Mouse (Mus musculus) lung, postnatal 14 days (tissue): Measurements from ENCODE around the gene Gm14597.
"Not testable (repeated sequence)": the region's sequence is repeated elsewhere in the genome, so short reads cannot be mapped to it uniquely, and the experiment has no call there.

ENCODE experiments used
- DNase-seq: peaks from one replicate; pipeline ENCODE4 v3.0.0; 2021

The Gm14597 gene

DNA sequence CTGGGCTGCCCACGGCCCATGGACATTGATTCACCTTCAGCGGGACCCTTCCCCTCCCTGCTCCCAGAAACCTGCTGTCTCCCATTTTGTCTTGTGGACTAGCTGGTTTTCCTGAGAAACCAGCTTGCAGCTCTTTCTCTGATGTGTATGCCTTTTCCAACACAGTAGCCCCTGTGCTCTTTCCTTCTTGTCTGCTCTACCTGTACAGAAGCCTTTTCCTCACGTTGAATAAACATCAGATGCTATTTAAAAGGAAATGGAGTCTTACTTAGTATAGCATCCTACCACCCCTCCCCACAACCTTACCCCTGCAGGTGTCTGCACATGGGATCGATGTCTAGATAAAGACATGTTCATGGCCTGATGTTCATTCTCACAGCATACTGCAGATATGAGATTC, at the start of gene Gm14597:
Gm14597 (minus strand) TSS at position 101 of the 400 bp plus-strand sequence.
- DNase-seq: not testable (repeated sequence)

DNA sequence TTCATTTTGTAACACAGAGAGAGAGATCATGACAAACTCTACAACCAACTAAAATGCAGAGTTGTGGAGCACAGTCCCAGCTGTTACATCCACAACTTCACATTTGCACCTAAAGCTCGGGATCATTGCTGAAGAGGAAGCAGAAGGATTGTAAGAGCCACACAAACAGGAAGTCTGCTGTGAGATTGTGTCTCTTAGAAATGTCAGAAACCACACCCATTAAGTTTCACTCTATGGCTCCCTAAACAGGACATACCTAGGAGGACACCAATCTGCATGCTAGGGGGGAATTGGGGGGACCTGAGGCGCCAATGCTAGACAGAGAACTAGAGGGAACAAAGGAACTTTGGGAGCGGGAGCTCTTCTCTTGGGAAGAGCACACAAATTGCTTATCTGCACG, 44.1 kb upstream of the Gm14597 start:
- not testable (repeated sequence) for DNase-seq

DNA sequence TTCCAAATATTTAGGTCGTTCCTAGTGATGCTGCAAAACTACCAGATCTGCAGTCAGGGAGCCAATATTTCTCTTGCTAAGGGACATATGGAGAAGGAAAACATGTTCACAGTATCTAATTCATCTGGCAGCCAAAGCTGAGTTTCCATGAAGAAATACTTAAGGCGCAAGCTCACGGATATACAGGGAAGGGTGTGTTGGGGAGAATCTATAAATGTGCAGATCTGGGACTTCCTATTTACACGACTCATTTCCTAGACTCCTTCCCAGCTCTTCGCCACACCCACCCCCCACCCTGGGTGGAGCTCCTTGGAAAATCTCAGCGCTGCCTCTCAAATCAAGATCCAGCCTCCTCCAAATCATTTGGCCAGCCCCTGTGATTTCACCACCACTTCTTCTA, 37.1 kb upstream of the Gm14597 start:
- peak; percentile 7 for DNase-seq

DNA sequence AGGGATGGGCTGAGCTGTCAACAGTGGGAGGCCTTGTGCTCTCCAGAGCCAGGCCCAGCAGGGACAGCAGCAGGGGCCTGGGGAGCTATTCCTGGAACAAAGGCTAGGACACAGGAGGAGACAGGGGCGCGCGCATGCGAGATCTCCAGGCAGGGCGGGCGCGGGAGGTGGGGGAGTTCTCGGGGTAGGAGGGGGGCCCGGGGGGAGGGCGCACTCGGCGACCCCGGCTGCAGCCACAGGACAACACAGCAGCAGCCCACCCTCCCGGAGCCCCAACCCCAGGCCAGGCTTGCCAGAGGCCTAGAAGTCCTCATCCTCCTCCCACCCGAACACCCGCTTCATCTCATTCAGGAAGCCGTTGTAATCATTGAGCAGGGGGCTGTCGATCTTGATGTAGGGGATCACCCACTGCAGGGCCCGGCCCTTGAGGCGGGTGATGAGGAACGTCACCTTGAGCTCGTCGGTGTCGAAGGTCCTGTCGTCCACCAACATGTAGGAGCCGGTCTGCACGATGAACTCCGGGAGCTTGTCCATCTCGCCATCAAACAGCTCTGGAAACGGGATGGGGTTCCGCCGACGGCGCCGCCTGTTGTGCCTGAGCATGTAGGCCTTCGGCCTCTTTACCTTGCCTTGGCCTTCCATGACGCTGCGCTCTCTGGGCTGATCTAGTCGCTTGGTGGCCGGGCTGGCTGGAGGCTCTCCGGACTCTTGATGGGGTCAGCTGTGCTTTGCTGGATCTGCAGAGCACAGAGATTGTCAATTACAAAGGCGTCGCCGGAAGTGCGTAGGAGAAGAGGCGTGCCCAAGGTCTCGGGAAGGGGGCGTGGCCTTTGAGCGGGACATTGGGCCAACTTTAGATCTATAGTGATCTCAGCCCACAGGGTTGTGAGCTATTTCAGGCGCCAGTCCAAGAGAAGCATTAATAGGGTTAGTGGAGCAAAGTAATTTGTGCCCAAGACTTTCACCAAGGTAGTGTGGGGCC, 34.5 kb upstream of the Gm14597 start, which contains the start of gene Rtl8a:
Rtl8a (minus strand) TSS at position 703 of the 982 bp plus-strand sequence.
- DNase-seq: peak; percentile 86

DNA sequence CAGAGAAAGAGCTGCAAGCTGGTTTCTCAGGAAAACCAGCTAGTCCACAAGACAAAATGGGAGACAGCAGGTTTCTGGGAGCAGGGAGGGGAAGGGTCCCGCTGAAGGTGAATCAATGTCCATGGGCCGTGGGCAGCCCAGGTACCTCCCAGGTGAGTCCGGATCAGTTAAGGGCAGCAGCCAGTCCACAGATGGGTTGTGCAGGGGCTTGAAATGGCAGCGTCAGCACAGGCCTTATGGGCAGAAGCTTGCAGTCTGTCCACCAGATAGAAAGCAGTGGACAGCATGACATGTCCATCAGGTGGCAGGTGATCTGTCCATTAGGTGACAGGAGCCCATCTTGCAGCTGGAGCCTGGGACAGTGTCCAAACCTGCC, 33.8 kb upstream of the Gm14597 start:
- not testable (repeated sequence) for DNase-seq

DNA sequence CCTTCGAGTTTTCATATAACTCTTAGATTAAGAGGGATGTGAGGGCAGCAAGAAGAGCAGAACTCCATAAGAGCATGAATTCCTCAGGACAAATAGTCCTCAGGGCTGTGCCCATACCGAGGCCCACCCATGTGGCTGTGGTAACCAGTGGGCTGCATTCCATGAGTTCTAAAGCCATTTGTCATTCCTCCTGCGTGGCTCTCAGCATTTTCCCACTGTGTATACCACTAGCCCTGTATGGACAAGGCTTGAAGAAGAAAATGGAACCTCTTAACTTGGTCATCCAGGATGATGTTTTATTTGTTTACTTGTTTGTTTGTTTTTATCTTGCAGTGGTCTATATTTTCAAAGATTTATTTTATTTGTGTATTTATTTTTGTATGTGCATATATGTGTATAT, 29.3 kb upstream of the Gm14597 start:
- DNase-seq: not testable (repeated sequence)

DNA sequence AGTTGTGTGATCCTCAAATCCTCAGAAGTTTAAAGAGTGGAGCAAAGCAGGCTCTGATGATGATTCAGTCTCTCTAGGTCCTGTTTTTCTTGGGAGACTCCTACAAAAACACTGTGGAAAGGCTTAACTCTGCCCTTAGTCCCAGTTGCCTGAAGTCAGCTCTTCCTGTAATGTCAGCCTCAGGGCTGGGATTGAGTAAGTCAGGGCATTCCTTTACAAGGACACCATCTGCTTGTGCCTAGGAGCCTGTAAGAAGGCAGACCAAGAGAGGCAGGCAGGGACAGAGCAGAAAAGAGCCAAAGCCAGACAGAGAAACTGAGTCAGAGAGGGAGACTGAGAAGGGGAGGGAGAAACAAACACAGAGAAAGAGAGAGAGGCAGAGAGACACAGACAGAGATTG, 2.6 kb upstream of the Gm14597 start:
- DNase-seq: not testable (repeated sequence)

DNA sequence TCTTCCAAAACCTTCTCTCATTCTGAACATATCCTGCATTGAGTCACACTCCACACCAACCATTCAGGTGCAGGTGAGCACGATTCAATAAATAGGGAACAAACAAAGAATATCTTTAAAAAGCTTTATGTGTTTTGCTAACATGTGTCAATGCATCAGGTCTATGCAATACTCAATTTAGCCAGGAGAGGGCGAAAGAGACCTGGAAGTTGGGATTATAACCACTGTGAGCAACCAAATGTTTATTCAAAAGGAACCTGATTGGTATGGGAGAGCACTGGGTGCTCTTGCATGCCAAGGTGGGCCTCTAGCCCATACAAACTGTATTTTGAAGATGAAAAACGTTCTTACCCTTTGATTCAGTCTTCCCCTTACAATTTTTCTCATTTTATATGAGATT, 1.8 kb upstream of the Gm14597 start:
- peak; percentile 79 for DNase-seq

DNA sequence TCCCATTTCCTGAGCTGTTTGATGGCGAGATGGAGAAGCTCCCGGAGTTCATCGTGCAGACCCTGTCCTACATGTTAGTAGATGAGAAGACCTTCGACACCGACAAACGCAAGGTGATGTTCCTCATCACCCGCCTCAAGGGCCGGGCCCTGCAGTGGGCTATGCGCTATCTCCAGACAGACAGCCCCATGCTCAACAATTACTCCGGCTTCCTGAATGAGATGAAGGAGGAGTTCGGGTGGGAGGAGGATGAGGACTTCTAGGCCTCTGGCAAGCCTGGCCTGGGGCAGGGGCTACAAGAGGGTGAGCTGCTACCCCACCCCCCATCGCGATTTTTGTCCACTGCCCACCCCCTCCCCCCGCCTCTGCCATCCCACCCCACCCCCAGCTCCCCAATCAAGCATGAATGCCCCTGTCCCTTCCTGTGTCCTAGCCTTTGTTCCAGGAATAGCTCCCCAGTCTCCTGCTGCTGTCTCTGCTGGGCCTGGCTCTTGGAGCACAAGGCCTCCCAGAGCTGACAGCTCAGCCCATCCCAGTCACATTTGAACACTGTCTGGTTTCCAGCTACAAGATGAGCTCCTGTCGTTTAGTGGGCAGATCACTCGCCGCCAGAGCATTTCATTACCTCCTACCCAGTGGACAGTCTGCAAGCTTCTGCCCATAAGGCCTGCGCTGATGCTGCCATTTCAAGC, 511 bp downstream of the Gm14597 start:
- peak; percentile 1 for DNase-seq

DNA sequence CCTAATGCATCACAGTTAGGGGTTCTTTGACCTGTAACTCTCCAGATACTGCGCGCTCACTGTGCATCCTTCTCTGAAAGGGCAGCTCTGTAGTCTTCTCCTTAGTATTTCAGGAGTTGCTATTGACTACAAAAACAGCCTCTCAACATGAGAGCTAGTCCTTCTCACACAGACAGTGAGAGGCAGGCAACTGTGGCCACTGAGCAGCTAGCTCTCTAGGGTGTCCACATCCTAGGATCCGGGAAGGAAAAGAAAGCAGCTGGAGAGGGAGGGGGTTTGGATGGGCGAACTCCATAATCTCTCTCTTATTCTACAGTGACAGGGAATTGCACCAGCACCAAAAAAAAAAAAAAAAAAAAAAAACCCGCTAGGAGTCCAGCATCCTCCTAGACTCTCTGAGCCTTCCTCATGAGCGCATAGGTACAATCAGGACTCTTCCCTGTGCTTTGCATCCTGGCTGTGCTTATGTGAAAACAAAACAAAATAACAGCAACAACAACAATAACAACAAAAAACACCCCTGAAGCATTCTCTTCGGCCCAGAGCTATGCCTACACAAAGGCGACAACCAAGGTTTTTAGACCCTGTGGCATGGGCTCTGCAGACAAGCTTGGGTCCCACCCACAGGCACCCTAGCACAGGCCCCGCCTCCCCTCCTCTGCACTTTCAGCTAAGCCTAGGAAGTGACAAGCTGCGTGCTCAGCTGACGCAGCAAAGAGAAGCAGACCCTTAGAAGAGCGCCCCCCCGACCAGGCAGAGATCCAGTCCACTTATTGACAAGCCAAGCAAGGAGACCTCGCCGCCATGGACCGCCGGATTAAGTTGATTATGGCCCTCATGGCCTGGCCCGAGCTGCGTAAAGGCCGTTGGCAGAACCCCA, 1.3 kb downstream of the Gm14597 start, which contains the start of gene Rtl8c:
Rtl8c (plus strand) TSS at position 791 of the 880 bp plus-strand sequence.
- peak; percentile 60 for DNase-seq

DNA sequence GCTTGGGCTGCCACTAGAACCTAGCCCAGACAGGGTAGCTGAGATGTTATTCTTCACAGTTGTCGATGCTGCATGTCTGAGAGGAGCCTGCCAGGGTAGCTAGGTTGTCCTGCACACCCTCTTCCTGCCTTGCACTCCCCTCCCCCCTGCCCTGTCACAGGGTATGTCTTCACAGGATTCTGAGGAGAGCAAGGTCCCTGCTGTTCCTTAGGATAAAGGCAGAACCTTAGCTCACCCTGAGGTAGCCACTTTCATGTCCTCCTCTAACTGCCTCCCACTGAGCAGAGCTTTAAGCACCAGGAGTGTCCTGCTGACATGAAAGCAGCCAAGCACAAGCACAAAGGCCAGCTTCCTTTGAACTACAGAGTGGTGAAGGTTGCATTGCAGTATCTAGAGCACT, 2.6 kb downstream of the Gm14597 start:
- not testable (repeated sequence) for DNase-seq

DNA sequence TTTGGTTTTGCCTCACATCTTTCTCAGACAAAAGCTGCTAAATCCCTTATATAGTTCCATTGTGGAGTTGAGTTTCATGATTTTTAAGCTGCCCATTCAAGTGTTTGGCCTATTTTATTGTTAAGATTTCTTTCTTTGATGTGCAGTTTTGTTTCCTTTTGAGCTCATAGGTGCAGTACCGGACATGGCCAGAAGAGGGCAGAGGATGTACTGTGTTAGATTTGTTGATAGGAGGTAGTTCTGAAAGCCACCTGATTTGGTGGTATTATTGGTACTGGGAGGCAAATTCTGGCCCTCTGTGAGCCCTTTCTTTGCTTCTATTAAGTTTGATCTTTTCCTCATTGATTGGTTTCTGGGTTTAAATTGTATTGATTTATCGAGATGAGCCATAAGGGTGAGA, 8.8 kb downstream of the Gm14597 start:
- peak; percentile 62 for DNase-seq

DNA sequence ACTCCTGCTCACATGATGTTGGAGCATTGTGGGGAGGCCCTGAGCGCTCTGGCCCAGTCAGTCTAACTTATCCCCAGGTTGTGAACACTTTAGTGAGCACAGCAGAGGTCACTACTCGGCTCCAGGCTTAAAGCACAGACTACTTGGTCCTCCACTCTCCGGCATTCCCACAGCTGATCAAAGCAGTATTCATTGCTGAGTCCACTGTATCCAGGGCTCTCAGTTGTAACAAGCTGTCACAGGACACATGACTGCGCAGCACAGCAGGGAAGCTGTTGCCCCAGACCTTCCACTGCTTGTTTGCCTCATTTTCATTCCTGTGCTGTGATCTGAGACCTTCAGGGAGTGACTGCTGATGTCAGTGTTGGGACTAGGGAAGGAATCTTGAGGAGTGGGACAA, 25.4 kb downstream of the Gm14597 start:
- DNase-seq: not testable (repeated sequence)

DNA sequence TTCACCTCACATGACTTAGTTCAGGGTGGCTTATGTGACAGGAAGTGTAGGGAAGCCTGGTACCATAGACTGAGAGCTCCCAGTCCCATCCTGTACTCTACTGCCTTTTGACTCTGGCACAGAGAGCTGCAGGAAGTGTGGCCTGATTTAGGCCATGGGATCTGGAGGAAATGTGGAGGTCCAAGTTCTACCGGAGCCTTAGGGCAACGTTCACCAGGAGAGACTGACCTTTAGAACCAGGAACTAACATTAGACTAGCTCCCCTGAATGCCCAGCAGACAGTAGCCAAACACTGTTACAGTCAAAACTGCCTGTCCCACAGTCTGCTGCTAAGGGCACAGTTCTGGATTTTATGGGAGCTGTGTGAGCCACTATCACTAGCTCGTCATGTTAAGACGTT, 27.4 kb downstream of the Gm14597 start:
- DNase-seq: not testable (repeated sequence)

DNA sequence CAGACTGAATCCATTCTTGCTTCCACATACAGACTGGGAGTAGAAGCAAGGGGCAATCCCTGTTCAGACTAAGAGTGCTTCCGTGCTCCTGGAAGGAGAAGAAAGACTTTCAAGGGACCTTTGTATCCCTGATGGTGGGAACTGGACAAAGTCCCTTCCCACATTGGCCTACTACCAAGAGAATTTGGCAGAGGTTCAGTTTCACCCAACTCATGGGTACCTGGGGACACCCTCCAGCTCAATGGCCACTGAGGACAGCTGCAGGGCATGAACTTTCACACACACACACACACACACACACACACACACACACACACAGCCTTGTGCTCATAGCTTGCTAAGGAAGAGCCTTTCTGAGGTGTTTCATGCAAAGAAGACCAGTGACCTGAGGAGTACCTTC, 29.5 kb downstream of the Gm14597 start:
- DNase-seq: no peak
